Mouse (Mus musculus) heart, postnatal 25 days (tissue): ENCODE measurements at regions not wholly inside any gene's neighbourhood (a gene's known extent, or its start where the extent isn't known, plus 50 kb on each side); places are given as distances from the start of the nearest gene placed in this dataset. TPM values are rescaled to one million over a fixed set of nuclear protein-coding genes. Genes with fewer than 3 reads are reported as not detected.

Source experiments
- microRNA-seq: library from miRNA; unstranded; fragments of <30 nt; microRNA quantifications from one replicate; pipeline ENCODE4 v1.2.0, GENCODE M21; 2022

Small RNA genes in the stretch of these regions (microRNA-seq; reads per million reads assigned to microRNA genes)
- gene Gm24810, result not detected
